Mouse (Mus musculus) bone marrow, adult 2 months (tissue): ENCODE data around the gene Sycp2l.

Source experiments
- CTCF ChIP-seq: fragments of 200-500 bp; IDR thresholded peaks from 2 replicates; pipeline ENCODE4 v1.5.1; 2011; ENCODE audit warnings: low read length, control low read depth; ENCODE audit not compliant: control insufficient read depth, insufficient read depth
- POLR2A ChIP-seq: fragments of 200-500 bp; IDR thresholded peaks from 2 replicates; pipeline ENCODE4 v1.6.1; 2011; ENCODE audit warnings: low read depth, mild to moderate bottlenecking, control low read depth, low read length, borderline replicate concordance; ENCODE audit not compliant: control insufficient read depth

DNA sequence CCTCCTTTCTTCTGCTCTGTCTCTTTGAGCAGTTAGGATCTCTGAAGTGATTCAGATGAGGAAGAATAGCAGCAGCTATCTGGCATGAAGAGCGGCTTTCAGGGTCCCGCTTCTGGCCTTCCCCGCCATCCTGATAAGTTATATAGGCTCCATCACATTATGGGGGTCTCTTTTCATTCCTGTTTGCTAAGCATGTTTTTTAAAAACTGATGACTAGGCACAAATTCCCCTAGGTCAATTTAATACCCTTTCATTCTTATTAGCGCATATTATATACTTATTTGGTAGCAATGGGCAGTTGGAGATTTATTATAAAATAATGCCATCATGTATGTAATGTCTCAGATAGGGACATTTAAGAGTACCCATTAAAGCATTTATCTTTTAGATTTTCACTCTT is 46.5 kb upstream of the Sycp2l start:
- no peak for TF ChIP-seq CTCF
- TF ChIP-seq POLR2A, result no peak
